Mouse (Mus musculus): ENCODE results near the gene Olfr781. TPM values are rescaled to one million over a fixed set of nuclear protein-coding genes. Genes with fewer than 3 reads are reported as not detected.

The Olfr781 gene
- polyA plus RNA-seq, 1 experiment from 2014 or later = not detected

Other genes starting within 250 kb of the Olfr781 start
- gene Olfr767, start 245.9 kb upstream of the Olfr781 start, polyA plus RNA-seq (2015; fragmentation: Nextera tagmentation; extraction: Ambion mirVana) = not detected in 2 replicates
- not detected in 2 replicates for gene Olfr768, start 229.5 kb upstream of the Olfr781 start, polyA plus RNA-seq (2015; fragmentation: Nextera tagmentation; extraction: Ambion mirVana)
- not detected in 2 replicates for gene Olfr769, start 211.0 kb upstream of the Olfr781 start, polyA plus RNA-seq (2015; fragmentation: Nextera tagmentation; extraction: Ambion mirVana)
- not detected in 2 replicates for gene Olfr770, start 189.9 kb upstream of the Olfr781 start, polyA plus RNA-seq (2015; fragmentation: Nextera tagmentation; extraction: Ambion mirVana)
- gene Olfr771, start 164.1 kb upstream of the Olfr781 start, polyA plus RNA-seq (2015; fragmentation: Nextera tagmentation; extraction: Ambion mirVana) = not detected in 2 replicates
- gene Olfr772, start 150.9 kb upstream of the Olfr781 start, polyA plus RNA-seq (2015; fragmentation: Nextera tagmentation; extraction: Ambion mirVana) = not detected in 2 replicates
- not detected in 2 replicates for gene Olfr773, start 141.4 kb upstream of the Olfr781 start, polyA plus RNA-seq (2015; fragmentation: Nextera tagmentation; extraction: Ambion mirVana)
- not detected in 2 replicates for gene Olfr774, start 92.7 kb upstream of the Olfr781 start, polyA plus RNA-seq (2015; fragmentation: Nextera tagmentation; extraction: Ambion mirVana)
- gene Olfr775, start 80.4 kb upstream of the Olfr781 start, polyA plus RNA-seq (2015; fragmentation: Nextera tagmentation; extraction: Ambion mirVana) = not detected in 2 replicates
- not detected in 2 replicates for gene Olfr776, start 69.7 kb upstream of the Olfr781 start, polyA plus RNA-seq (2015; fragmentation: Nextera tagmentation; extraction: Ambion mirVana)
- not detected in 2 replicates for gene Olfr777, start 57.4 kb upstream of the Olfr781 start, polyA plus RNA-seq (2015; fragmentation: Nextera tagmentation; extraction: Ambion mirVana)
- not detected in 2 replicates for gene Olfr780, start 10.7 kb upstream of the Olfr781 start, polyA plus RNA-seq (2015; fragmentation: Nextera tagmentation; extraction: Ambion mirVana)
- not detected in 2 replicates for gene Olfr782, start 20.0 kb downstream of the Olfr781 start, polyA plus RNA-seq (2015; fragmentation: Nextera tagmentation; extraction: Ambion mirVana)
- gene Olfr784, start 55.2 kb downstream of the Olfr781 start, polyA plus RNA-seq (2015; fragmentation: Nextera tagmentation; extraction: Ambion mirVana) = 0.16 TPM in 1 of 2 replicates, not detected in the other
- gene Olfr785, start 76.6 kb downstream of the Olfr781 start, polyA plus RNA-seq (2015; fragmentation: Nextera tagmentation; extraction: Ambion mirVana) = not detected in 2 replicates
- not detected in 2 replicates for gene Olfr786, start 98.5 kb downstream of the Olfr781 start, polyA plus RNA-seq (2015; fragmentation: Nextera tagmentation; extraction: Ambion mirVana)
- gene Olfr787, start 133.0 kb downstream of the Olfr781 start, polyA plus RNA-seq (2015; fragmentation: Nextera tagmentation; extraction: Ambion mirVana) = not detected in 2 replicates
- gene Olfr788, start 142.1 kb downstream of the Olfr781 start, polyA plus RNA-seq (2015; fragmentation: Nextera tagmentation; extraction: Ambion mirVana) = not detected in 2 replicates
- gene Olfr789, start 155.9 kb downstream of the Olfr781 start, polyA plus RNA-seq (2015; fragmentation: Nextera tagmentation; extraction: Ambion mirVana) = not detected in 2 replicates
- not detected in 2 replicates for gene Olfr790, start 169.6 kb downstream of the Olfr781 start, polyA plus RNA-seq (2015; fragmentation: Nextera tagmentation; extraction: Ambion mirVana)
- not detected in 2 replicates for gene Olfr791, start 192.9 kb downstream of the Olfr781 start, polyA plus RNA-seq (2015; fragmentation: Nextera tagmentation; extraction: Ambion mirVana)
- gene Olfr792, start 210.3 kb downstream of the Olfr781 start, polyA plus RNA-seq (2015; fragmentation: Nextera tagmentation; extraction: Ambion mirVana) = not detected in 2 replicates
- gene Olfr794, start 238.8 kb downstream of the Olfr781 start, polyA plus RNA-seq (2015; fragmentation: Nextera tagmentation; extraction: Ambion mirVana) = not detected in 2 replicates